Mouse (Mus musculus) embryonic facial prominence, embryonic 12.5 days (tissue): ENCODE data around the gene Tut7. TPM values are rescaled to one million over a fixed set of nuclear protein-coding genes. Genes with fewer than 3 reads are reported as not detected.
"Not testable (repeated sequence)": the region's sequence is repeated elsewhere in the genome, so short reads cannot be mapped to it uniquely, and the experiment has no call there.

Experiments used
- ATAC-seq: fragments of 200-750 bp; cut with Nextera tagmentation; 2 replicates; pipeline ENCODE4 v1.8.0; 2017; ENCODE audit not compliant: insufficient number of reproducible peaks, insufficient read depth, low FRiP score, low TSS enrichment
- H3K27ac ChIP-seq: fragments of 300-500 bp; sonication (generic); 2 replicates; pipeline ENCODE4 v1.5.1; 2016; ENCODE audit warnings: mild to moderate bottlenecking
- H3K27me3 ChIP-seq: fragments of 300-500 bp; sonication (generic); 2 replicates; pipeline ENCODE4 v1.6.1; 2016; ENCODE audit warnings: mild to moderate bottlenecking, moderate library complexity
- H3K36me3 ChIP-seq: fragments of 300-500 bp; sonication (generic); 2 replicates; pipeline ENCODE4 v1.6.1; 2016; ENCODE audit warnings: mild to moderate bottlenecking
- H3K4me1 ChIP-seq: fragments of 300-500 bp; sonication (generic); 2 replicates; pipeline ENCODE4 v1.6.1; 2016
- H3K4me2 ChIP-seq: fragments of 300-500 bp; sonication (generic); replicated peaks from 2 replicates; pipeline ENCODE4 v1.6.1; 2016; ENCODE audit warnings: mild to moderate bottlenecking, moderate library complexity
- H3K4me3 ChIP-seq: fragments of 300-500 bp; sonication (generic); 2 replicates; pipeline ENCODE4 v1.5.1; 2016; ENCODE audit warnings: mild to moderate bottlenecking
- H3K9ac ChIP-seq: fragments of 300-500 bp; sonication (generic); 2 replicates; pipeline ENCODE4 v1.6.1; 2016; ENCODE audit warnings: mild to moderate bottlenecking, moderate library complexity
- H3K9me3 ChIP-seq: fragments of 300-500 bp; sonication (generic); 2 replicates; pipeline ENCODE4 v1.6.1; 2016; ENCODE audit warnings: mild to moderate bottlenecking, moderate library complexity
- WGBS: fragments of 180-500 bp; shearing (Covaris S2); methylation state at CpG from one replicate; pipeline ENCODE4 v1.1.7; 2016; 5-methylcytosine and 5-hydroxymethylcytosine counted together
- polyA plus RNA-seq: library from polyadenylated mRNA; unstranded; fragments of >200 nt; fragmentation: Nextera tagmentation; extraction: Ambion mirVana; gene quantifications from 2 replicates; pipeline ENCODE4 v1.2.1, GENCODE M21; 2016

Tut7 gene
- polyA plus RNA-seq, 1 experiment from 2014 or later = 57.0 TPM

DNA sequence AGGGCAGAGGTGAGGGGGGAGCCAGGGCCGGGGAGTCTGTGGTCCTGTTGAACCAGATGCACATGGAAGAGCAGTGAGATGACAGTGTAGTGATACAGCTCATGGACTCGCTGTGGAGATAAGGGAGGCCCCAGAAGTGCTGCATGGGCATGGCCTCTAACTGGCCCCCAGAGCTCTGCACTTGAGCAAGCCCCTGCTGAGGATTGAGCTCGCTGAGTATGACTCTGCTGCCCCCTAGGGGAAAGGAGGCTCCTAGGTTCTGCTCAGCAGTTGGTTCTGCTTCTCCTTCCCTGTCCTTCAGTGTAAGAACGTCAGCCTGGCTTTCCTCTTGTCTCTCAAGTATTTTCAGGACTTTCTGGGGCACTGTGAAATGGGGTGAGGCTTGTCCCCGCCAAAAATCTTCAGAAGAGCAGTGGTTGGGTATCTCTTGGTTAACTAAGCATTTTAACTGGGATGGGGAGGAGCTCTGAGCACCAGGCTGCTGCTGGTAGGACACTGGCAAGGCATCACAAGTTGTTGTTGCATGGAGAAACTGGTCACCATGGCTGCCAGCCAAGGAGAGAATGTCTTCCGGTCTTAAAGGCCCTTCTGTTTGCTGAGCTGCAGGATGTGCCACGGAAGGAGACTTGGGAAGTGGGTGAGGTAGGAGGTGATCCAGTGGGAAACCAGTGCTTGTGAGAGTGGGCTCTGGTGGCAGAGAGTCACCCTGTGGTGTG, 94.4 kb downstream of the Tut7 start:
- Histone ChIP-seq H3K4me2 (no peak overlapping the region), H3K9me3 (no peaks in the 10 kb centered on the region), H3K27ac (no peak overlapping the region), H3K36me3 (no peaks in the 10 kb centered on the region), H3K9ac (peak overlapping the region; percentile 1; the same call in 1 of the 2 replicates), H3K27me3 (0 out of 2 replicates have a peak, but pooled peaks cover 3% of the 10 kb centered on the region), H3K4me1 (no peaks in the 10 kb centered on the region), H3K4me3 (no peak overlapping the region)
- ATAC-seq = peak; percentile 75
- WGBS = 31% methylated on average over 7 of the region's 7 CpGs

DNA sequence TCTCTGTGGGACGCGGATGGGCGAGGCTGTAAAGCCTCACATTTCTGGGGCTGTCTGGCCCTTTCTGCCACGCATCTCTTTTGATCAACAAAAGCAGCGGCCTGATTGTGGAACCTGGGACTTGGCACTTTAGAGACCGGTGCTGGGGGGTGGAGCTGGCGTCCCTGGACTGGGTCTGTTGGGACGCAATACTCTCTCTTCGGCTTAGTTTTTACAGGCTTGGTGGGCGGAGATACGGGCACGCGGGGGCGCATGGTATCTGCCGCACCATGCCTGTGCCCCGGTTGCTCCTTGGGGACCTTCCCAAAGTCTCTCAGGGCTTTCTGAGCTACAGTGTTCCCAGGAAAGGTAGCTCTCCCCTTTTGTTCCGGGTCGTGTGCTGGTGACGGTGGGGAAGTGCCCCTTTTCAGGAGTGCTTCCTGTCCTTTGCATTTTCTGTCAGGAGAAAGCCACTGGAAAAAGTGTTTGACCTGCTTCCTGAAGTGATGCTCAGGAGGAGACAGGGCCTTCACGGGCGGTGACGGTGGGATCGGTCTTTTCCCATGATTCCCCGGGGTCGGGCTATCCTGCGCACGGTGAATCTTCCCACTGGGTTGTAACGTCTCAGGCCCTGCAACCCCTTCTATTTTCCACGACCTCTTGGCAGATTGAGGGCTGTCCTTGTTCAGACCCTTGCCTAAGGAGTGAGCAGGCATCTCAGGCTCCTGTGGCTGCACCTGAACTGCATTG, 96.6 kb downstream of the Tut7 start:
- 32% methylated on average over 29 of the region's 29 CpGs for WGBS
- Histone ChIP-seq H3K9ac (no peak overlapping the region), H3K27ac (no peak overlapping the region), H3K27me3 (0 out of 2 replicates have a peak, but pooled peaks cover 3% of the 10 kb centered on the region), H3K9me3 (no peaks in the 10 kb centered on the region), H3K4me2 (peak overlapping the region; percentile 32), H3K4me1 (no peaks in the 10 kb centered on the region), H3K36me3 (no peaks in the 10 kb centered on the region), H3K4me3 (no peak overlapping the region)
- no peak for ATAC-seq

DNA sequence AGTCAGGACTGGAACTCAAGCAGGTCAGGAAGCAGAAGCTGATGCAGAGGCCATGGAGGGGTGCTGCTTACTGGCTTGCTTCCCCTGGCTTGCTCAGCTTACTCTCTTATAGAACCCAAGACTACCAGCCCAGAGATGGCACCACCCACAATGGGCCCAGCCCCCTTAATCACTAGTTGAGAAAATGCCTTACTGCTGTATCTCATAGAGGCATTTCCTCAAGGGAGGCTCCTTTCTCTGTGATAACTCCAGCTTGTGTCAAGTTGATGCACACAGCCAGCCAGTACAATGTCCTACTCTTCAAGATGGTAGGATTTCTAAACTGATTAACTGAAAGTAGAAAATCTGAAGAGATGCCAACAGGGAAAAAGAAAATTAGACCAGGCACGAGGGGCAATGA, 100.9 kb downstream of the Tut7 start:
- not testable (repeated sequence) for H3K27me3 ChIP-seq, ATAC-seq

More for the DNA sequence above, 100.9 kb downstream of the Tut7 start:
- H3K36me3 ChIP-seq, H3K4me2 ChIP-seq, H3K4me3 ChIP-seq, H3K4me1 ChIP-seq, H3K9me3 ChIP-seq, H3K9ac ChIP-seq, H3K27ac ChIP-seq: not testable (repeated sequence)
- 83% methylated on average over 1 of the region's 1 CpGs for WGBS

Other genes with a start within 250 kb of the Tut7 start
- 20.7 and 21.3 TPM in 2 replicates for gene Agtpbp1, start 237.9 kb downstream of the Tut7 start, polyA plus RNA-seq
- 107 and 127 TPM in 2 replicates for gene Naa35, start 237.9 kb downstream of the Tut7 start, polyA plus RNA-seq
- gene Golm1, start 147.3 kb downstream of the Tut7 start, polyA plus RNA-seq = 57.3 and 62.6 TPM in 2 replicates
- not detected in 2 replicates for gene 4921517D22Rik, start 129.0 kb downstream of the Tut7 start, polyA plus RNA-seq
- gene Spata31d1a, start 112.8 kb downstream of the Tut7 start, polyA plus RNA-seq = 0.51 TPM in 1 of 2 replicates, not detected in the other
- gene Spata31d1b, start 110.9 kb downstream of the Tut7 start, polyA plus RNA-seq = not detected in 2 replicates
- not detected in 2 replicates for gene Spata31d1d, start 91.4 kb downstream of the Tut7 start, polyA plus RNA-seq
- gene 1700014D04Rik, start 76.4 kb downstream of the Tut7 start, polyA plus RNA-seq = 0.32 TPM in 1 of 2 replicates, not detected in the other
- gene Isca1, start 53.3 kb downstream of the Tut7 start, polyA plus RNA-seq = 113 and 115 TPM in 2 replicates
- not detected in 2 replicates for gene Gm49354, start 40.9 kb downstream of the Tut7 start, polyA plus RNA-seq